In genomic region chrX:36807360-36808317, GRCm38 (mm10) we compare ENCODE assay signal across 8 mouse cellular contexts. TPM values are rescaled to one million over a fixed set of nuclear protein-coding genes. Genes with fewer than 3 reads are reported as not detected.
DNase-seq lines count a peak whose midpoint lies in the region; ATAC-seq and TF ChIP-seq lines count a peak whose summit lies in the region.

No protein-coding gene starts in this region.

- peak overlapping the region; percentile 14 for H3K4me3 ChIP-seq in C2C12 (ENCODE audit: insufficient read depth, poor library complexity, severe bottlenecking)
- H3K4me3 ChIP-seq in embryonic fibroblast, embryonic 13.5 days (ENCODE audit: insufficient read depth, low read length), result peak overlapping the region; percentile 40
- peak overlapping the region; percentile 33 for H3K4me3 ChIP-seq in kidney, embryonic 14.5 days (ENCODE audit: low read length)
- H3K4me3 ChIP-seq in limb, embryonic 15.5 days, result peak overlapping the region; percentile 40
- peak overlapping the region; percentile 40 for H3K4me3 ChIP-seq in midbrain, postnatal 0 days (ENCODE audit: low read depth, low read length)

- peak overlapping the region; percentile 45; the same call in 1 of the 2 replicates for H3K9ac ChIP-seq in kidney, embryonic 14.5 days (ENCODE audit: low read depth, low read length)
- peak overlapping the region; percentile 23; the same call in 1 of the 2 replicates for H3K9ac ChIP-seq in limb, embryonic 15.5 days
- peak overlapping the region; percentile 44 for H3K9ac ChIP-seq in midbrain, postnatal 0 days (replicated peaks; ENCODE audit: low read length, poor library complexity, severe bottlenecking)

- H3K27ac ChIP-seq in embryonic fibroblast, embryonic 13.5 days (ENCODE audit: insufficient read depth, low read length), result peak overlapping the region; percentile 36; the same call in 1 of the 2 replicates
- peak overlapping the region; percentile 62; the same call in 1 of the 2 replicates for H3K27ac ChIP-seq in kidney, embryonic 14.5 days (ENCODE audit: low read depth, low read length)
- peak overlapping the region; percentile 77 for H3K27ac ChIP-seq in limb, embryonic 15.5 days
- H3K27ac ChIP-seq in midbrain, postnatal 0 days (ENCODE audit: low read depth, low read length), result peak overlapping the region; percentile 55

- peak; percentile 94 for ATAC-seq in kidney, embryonic 14.5 days (ENCODE audit: low FRiP score, low TSS enrichment)
- peak; percentile 78 for ATAC-seq in limb, embryonic 15.5 days (ENCODE audit: insufficient number of reproducible peaks, low FRiP score, low TSS enrichment, low read depth)
- ATAC-seq in midbrain, postnatal 0 days (ENCODE audit: low FRiP score), result peak; percentile 90

- no peaks in the 10 kb centered on the region for H3K9me3 ChIP-seq in kidney, embryonic 14.5 days (ENCODE audit: control insufficient read depth, low read length)
- no peaks in the 10 kb centered on the region for H3K9me3 ChIP-seq in limb, embryonic 15.5 days
- no peaks in the 10 kb centered on the region for H3K9me3 ChIP-seq in midbrain, postnatal 0 days (ENCODE audit: low read length)

- no peaks in the 10 kb centered on the region for H3K4me1 ChIP-seq in embryonic fibroblast, embryonic 13.5 days (ENCODE audit: control insufficient read depth, insufficient read depth, low read length)
- H3K4me1 ChIP-seq in kidney, embryonic 14.5 days (ENCODE audit: control insufficient read depth, insufficient read depth, low read length), result no peaks in the 10 kb centered on the region
- no peaks in the 10 kb centered on the region for H3K4me1 ChIP-seq in limb, embryonic 15.5 days
- no peaks in the 10 kb centered on the region for H3K4me1 ChIP-seq in midbrain, postnatal 0 days (ENCODE audit: insufficient read depth, low read length)

- TF ChIP-seq POLR2A in embryonic fibroblast, embryonic 13.5 days (IDR thresholded peaks at IDR 0.05; ENCODE audit: low read depth, low read length), result peak; percentile 60

- H3K36me3 ChIP-seq in C2C12 (ENCODE audit: control insufficient read depth, insufficient read depth), result no peaks in the 10 kb centered on the region
- H3K36me3 ChIP-seq in kidney, embryonic 14.5 days (ENCODE audit: control insufficient read depth, insufficient read depth, low read length), result no peaks in the 10 kb centered on the region
- H3K36me3 ChIP-seq in limb, embryonic 15.5 days, result no peaks in the 10 kb centered on the region
- H3K36me3 ChIP-seq in midbrain, postnatal 0 days (ENCODE audit: insufficient read depth, low read length), result no peaks in the 10 kb centered on the region

- no peak for TF ChIP-seq CTCF in C2C12 (IDR thresholded peaks at IDR 0.05; ENCODE audit: control insufficient read depth, insufficient read depth, insufficient read length)
- TF ChIP-seq CTCF in embryonic fibroblast, embryonic 13.5 days (IDR thresholded peaks at IDR 0.05; ENCODE audit: borderline replicate concordance, insufficient read depth, low read length), result peak; percentile 50; the same call in 1 of the 2 replicates
- TF ChIP-seq CTCF in midbrain, postnatal 0 days (IDR thresholded peaks at IDR 0.05), result peak; percentile 77

- H3ac ChIP-seq in C2C12 (ENCODE audit: control insufficient read depth, insufficient read length, low read depth), result no peak overlapping the region

- DNase-seq in brain, adult 2 months (ENCODE audit: low read depth, low spot score), result peak; percentile 95
- DNase-seq in heart, adult 9 months (ENCODE audit: low spot score in 2 of 2), result peak; percentile 90 to 91
- DNase-seq in midbrain, postnatal 0 days (ENCODE audit: low spot score), result peak; percentile 90
- DNase-seq in spleen, postnatal 10 days (ENCODE audit: low spot score in 2 of 2), result peak; percentile 78 to 88

- no peaks in the 10 kb centered on the region for H3K79me3 ChIP-seq in C2C12 (ENCODE audit: low read depth)

- 20% methylated on average over 45 of the region's 45 CpGs for WGBS in kidney, embryonic 14.5 days
- WGBS in limb, embryonic 15.5 days, result 18% methylated on average over 42 of the region's 45 CpGs
- WGBS in midbrain, postnatal 0 days, result 22% methylated on average over 42 of the region's 45 CpGs

- no peaks in the 10 kb centered on the region for H3K27me3 ChIP-seq in C2C12 (ENCODE audit: control insufficient read depth, insufficient read depth, insufficient read length)
- no peaks in the 10 kb centered on the region for H3K27me3 ChIP-seq in kidney, embryonic 14.5 days (ENCODE audit: control insufficient read depth, insufficient read depth, low read length)
- H3K27me3 ChIP-seq in limb, embryonic 15.5 days, result no peaks in the 10 kb centered on the region
- no peaks in the 10 kb centered on the region for H3K27me3 ChIP-seq in midbrain, postnatal 0 days (ENCODE audit: insufficient read depth, low read length)

- no peaks in the 10 kb centered on the region for H3K79me2 ChIP-seq in C2C12 (ENCODE audit: control insufficient read depth, insufficient read depth)

- peak overlapping the region; percentile 39 for H3K4me2 ChIP-seq in kidney, embryonic 14.5 days (replicated peaks; ENCODE audit: low read depth, low read length)
- peak overlapping the region; percentile 43 for H3K4me2 ChIP-seq in limb, embryonic 15.5 days
- peak overlapping the region; percentile 46 for H3K4me2 ChIP-seq in midbrain, postnatal 0 days (ENCODE audit: low read depth, low read length, poor library complexity, severe bottlenecking)

TF ChIP-seq in C2C12, 6 proteins besides CTCF, POLR2A, EP300 and RAD21:
- TF ChIP-seq USF1 (IDR thresholded peaks at IDR 0.05; ENCODE audit: low read depth) (no peak), MAX (IDR thresholded peaks at IDR 0.05) (no peak), FOSL1 (IDR thresholded peaks at IDR 0.05; ENCODE audit: insufficient read depth, low read length, poor library complexity, severe bottlenecking) (no peak), CEBPB (IDR thresholded peaks at IDR 0.05; ENCODE audit: low read depth) (no peak), MYOG (IDR thresholded peaks at IDR 0.05; ENCODE audit: control insufficient read depth, extremely low read depth, insufficient read length) (no peak), MYOD1 (IDR thresholded peaks at IDR 0.05; ENCODE audit: control insufficient read depth, insufficient read length, low read depth) (no peak)

RNA-seq across cellular contexts. Expression of gene Slc25a5, which starts 12.2 kb away (rescaled TPM):
- 988 TPM for polyA plus RNA-seq in C2C12 (2012; fragmentation: generic; extraction: Trizol)
- 488 and 502 TPM in 2 replicates for polyA plus RNA-seq in embryonic fibroblast, embryonic 13.5 days (2011; ENCODE audit: insufficient read length, low read depth, missing spikeins)
- 838 and 851 TPM in 2 replicates for polyA plus RNA-seq in kidney, embryonic 14.5 days (2014; fragmentation: Nextera tagmentation; extraction: Ambion mirVana)
- polyA plus RNA-seq in limb, embryonic 15.5 days (2015; fragmentation: Nextera tagmentation; extraction: Ambion mirVana), result 508 and 523 TPM in 2 replicates
- total RNA-seq in midbrain, postnatal 0 days (2014; rRNA removed), result 346 and 392 TPM in 2 replicates
- 483 and 520 TPM in 2 replicates for polyA plus RNA-seq in midbrain, postnatal 0 days (2015; fragmentation: Nextera tagmentation; extraction: Ambion mirVana)

Comparison
In these comparisons a context has a peak if more than half of its experiments do, and no peak if none do; other contexts are left out.
1. Peak in every context shown above with its lines: DNase-seq, ATAC-seq, H3K4me3 ChIP-seq and H3K27ac ChIP-seq.